Mouse (Mus musculus): Measurements from ENCODE around the gene Mettl14. TPM values are rescaled to one million over a fixed set of nuclear protein-coding genes. Genes with fewer than 3 reads are reported as not detected.
"Not testable (repeated sequence)": the region's sequence is repeated elsewhere in the genome, so short reads cannot be mapped to it uniquely, and the experiment has no call there.

Gene Mettl14
- polyA plus RNA-seq, 1 experiment from 2014 or later = 30.7 TPM

GRCm38 (mm10) chr3:123369161-123369560 is 16.7 kb downstream of the Mettl14 start:
- Histone ChIP-seq H3K27me3 (ENCODE audit: insufficient read depth, low read length) (no peaks in the 10 kb centered on the region), H3K36me3 (ENCODE audit: insufficient read depth, low read length) (peaks cover 50% of the 10 kb centered on the region)
- WGBS = 78% methylated on average over 12 of the region's 12 CpGs

GRCm38 (mm10) chr3:123366820-123367219 is 19.1 kb downstream of the Mettl14 start:
- not testable (repeated sequence) for H3K4me2 ChIP-seq (replicated peaks; ENCODE audit: low read depth, low read length); H3K27ac ChIP-seq (ENCODE audit: low read length); ATAC-seq (ENCODE audit: low FRiP score, low TSS enrichment); H3K27me3 ChIP-seq (ENCODE audit: insufficient read depth, low read length); H3K4me1 ChIP-seq (ENCODE audit: insufficient read depth, low read length); H3K9ac ChIP-seq (replicated peaks; ENCODE audit: low read length); H3K4me3 ChIP-seq (ENCODE audit: low read length); H3K9me3 ChIP-seq (ENCODE audit: low read length)
- peaks cover 56% of the 10 kb centered on the region for H3K36me3 ChIP-seq (ENCODE audit: insufficient read depth, low read length)
- 85% methylated on average over 2 of the region's 2 CpGs for WGBS

More at GRCm38 (mm10) chr3:123369161-123369560, 16.7 kb downstream of the Mettl14 start:
- H3K9ac ChIP-seq (replicated peaks; ENCODE audit: low read length) = no peak overlapping the region
- H3K4me2 ChIP-seq (replicated peaks; ENCODE audit: low read depth, low read length) = no peak overlapping the region
- no peak overlapping the region for H3K4me3 ChIP-seq (ENCODE audit: low read length)
- no peaks in the 10 kb centered on the region for H3K9me3 ChIP-seq (ENCODE audit: low read length)
- H3K27ac ChIP-seq (ENCODE audit: low read length) = no peak overlapping the region
- no peaks in the 10 kb centered on the region for H3K4me1 ChIP-seq (ENCODE audit: insufficient read depth, low read length)
- ATAC-seq (ENCODE audit: low FRiP score, low TSS enrichment) = no peak

DNA sequence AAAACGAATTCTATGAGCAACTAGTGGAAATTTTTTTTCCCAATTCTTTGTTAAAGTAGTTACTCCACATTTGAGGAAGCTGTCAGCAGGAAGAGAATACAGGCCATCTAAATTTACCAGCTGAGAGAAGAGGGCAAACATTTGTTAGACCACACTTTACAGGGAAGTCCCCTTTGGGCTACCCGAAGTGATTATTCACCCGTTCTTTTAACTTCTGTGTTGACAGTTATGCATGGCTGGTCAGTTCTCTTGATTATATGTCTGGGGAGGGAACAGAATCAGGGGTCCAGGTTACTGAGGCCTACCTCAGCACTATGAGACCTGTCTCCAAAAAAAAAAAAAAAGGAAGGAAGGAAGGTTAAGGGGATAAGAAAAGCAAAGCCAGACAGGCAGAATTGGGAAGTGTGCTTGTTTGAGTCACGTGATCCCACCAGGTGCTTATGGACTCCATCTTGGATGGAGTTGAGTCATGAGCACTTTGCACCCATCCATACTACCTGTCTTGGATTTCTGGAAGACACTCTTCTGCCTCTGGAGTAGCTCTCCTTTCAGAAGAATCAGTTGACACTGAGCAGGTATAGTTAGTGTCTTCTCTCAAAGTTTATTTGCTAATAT is 29.4 kb downstream of the Mettl14 start:
- no peak overlapping the region for H3K4me2 ChIP-seq (replicated peaks; ENCODE audit: low read depth, low read length)
- H3K9ac ChIP-seq (replicated peaks; ENCODE audit: low read length) = no peak overlapping the region
- peaks cover 37% of the 10 kb centered on the region for H3K36me3 ChIP-seq (ENCODE audit: insufficient read depth, low read length)
- 57% methylated on average over 4 of the region's 4 CpGs for WGBS
- H3K4me3 ChIP-seq (ENCODE audit: low read length) = no peak overlapping the region
- H3K27ac ChIP-seq (ENCODE audit: low read length) = no peak overlapping the region
- H3K9me3 ChIP-seq (ENCODE audit: low read length) = no peaks in the 10 kb centered on the region
- H3K4me1 ChIP-seq (ENCODE audit: insufficient read depth, low read length) = no peaks in the 10 kb centered on the region
- H3K27me3 ChIP-seq (ENCODE audit: insufficient read depth, low read length) = no peaks in the 10 kb centered on the region
- ATAC-seq (ENCODE audit: low FRiP score, low TSS enrichment) = no peak

DNA sequence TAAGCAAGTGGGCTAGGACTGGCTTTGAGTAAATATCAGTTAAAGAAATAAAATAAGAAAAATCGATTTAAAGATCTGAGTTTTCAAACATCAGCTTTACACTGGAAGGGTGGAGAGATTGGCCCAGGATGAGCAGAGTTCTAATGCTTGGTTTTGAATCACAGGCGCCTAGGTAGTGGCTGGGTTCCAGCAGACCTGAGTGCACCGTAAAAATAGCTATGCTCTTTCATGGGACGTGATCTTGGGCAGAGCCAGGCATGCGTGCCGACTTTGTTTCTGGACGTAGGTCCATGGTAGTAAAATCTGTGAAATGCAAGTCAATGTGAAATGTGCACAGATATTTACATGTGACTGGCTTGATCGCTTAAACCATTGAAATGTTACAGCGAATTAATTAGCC is 31.5 kb downstream of the Mettl14 start:
- Histone ChIP-seq H3K4me1 (ENCODE audit: insufficient read depth, low read length) (no peaks in the 10 kb centered on the region), H3K36me3 (ENCODE audit: insufficient read depth, low read length) (peaks cover 33% of the 10 kb centered on the region), H3K27me3 (ENCODE audit: insufficient read depth, low read length) (no peaks in the 10 kb centered on the region), H3K27ac (ENCODE audit: low read length) (no peak overlapping the region), H3K9me3 (ENCODE audit: low read length) (no peaks in the 10 kb centered on the region), H3K4me2 (replicated peaks; ENCODE audit: low read depth, low read length) (no peak overlapping the region), H3K9ac (replicated peaks; ENCODE audit: low read length) (no peak overlapping the region), H3K4me3 (ENCODE audit: low read length) (no peak overlapping the region)
- ATAC-seq (ENCODE audit: low FRiP score, low TSS enrichment) = no peak
- 86% methylated on average over 9 of the region's 9 CpGs for WGBS

DNA sequence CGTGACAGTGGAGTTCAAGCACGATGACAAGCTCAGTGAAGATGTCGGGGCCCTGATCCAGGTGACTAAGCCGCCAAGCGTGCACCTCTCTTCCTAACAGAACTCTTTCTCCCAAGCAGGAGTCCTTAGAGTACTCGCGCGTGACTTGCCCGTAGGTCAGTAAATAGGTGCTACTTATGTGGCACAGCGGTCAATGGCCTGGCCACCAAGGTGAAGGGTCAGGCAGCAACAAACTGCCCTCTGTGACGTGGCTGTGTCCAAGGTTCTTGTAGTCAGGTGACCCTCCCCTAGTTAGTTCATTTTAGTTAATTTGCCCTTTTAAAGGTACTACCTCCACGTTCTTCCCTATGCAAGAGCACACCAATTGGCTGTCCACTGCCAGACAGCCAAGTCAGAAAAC is 32.2 kb downstream of the Mettl14 start:
- ATAC-seq (ENCODE audit: low FRiP score, low TSS enrichment) = 0 out of 2 replicates have a peak, but pooled peaks have one; percentile 27
- Histone ChIP-seq H3K4me1 (ENCODE audit: insufficient read depth, low read length) (no peaks in the 10 kb centered on the region), H3K9ac (replicated peaks; ENCODE audit: low read length) (no peak overlapping the region)

GRCm38 (mm10) chr3:123353183-123353582 is 32.7 kb downstream of the Mettl14 start:
- Histone ChIP-seq H3K4me2 (replicated peaks; ENCODE audit: low read depth, low read length) (no peak overlapping the region), H3K4me3 (ENCODE audit: low read length) (no peak overlapping the region), H3K27me3 (ENCODE audit: insufficient read depth, low read length) (no peaks in the 10 kb centered on the region), H3K4me1 (ENCODE audit: insufficient read depth, low read length) (no peaks in the 10 kb centered on the region), H3K9me3 (ENCODE audit: low read length) (no peaks in the 10 kb centered on the region), H3K9ac (replicated peaks; ENCODE audit: low read length) (no peak overlapping the region), H3K27ac (ENCODE audit: low read length) (no peak overlapping the region), H3K36me3 (ENCODE audit: insufficient read depth, low read length) (peaks cover 32% of the 10 kb centered on the region)
- 77% methylated on average over 6 of the region's 6 CpGs for WGBS
- ATAC-seq (ENCODE audit: low FRiP score, low TSS enrichment) = no peak

More for the DNA sequence above, 32.2 kb downstream of the Mettl14 start:
- 88% methylated on average over 12 of the region's 12 CpGs for WGBS
- Histone ChIP-seq H3K36me3 (ENCODE audit: insufficient read depth, low read length) (peaks cover 33% of the 10 kb centered on the region), H3K9me3 (ENCODE audit: low read length) (no peaks in the 10 kb centered on the region), H3K27me3 (ENCODE audit: insufficient read depth, low read length) (no peaks in the 10 kb centered on the region), H3K27ac (ENCODE audit: low read length) (no peak overlapping the region), H3K4me2 (replicated peaks; ENCODE audit: low read depth, low read length) (no peak overlapping the region), H3K4me3 (ENCODE audit: low read length) (no peak overlapping the region)

DNA sequence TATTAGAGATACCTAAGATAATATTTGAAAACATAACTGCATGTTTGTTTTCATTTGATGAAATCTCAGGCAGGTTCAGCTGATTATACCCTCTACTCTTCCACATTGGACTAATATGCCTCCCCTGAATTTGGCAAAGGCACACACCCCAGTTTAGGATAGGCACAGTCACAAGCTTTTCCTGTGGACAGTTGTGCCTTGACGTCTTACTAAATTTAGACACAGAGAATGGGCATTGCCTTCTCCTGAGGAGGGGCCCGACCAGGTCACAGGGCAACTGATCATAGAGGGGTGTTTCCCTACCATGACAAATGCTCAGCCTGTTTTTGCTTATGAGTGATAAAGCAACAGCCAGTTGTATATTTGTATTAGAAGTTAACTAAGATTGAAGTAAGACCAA is 34.4 kb downstream of the Mettl14 start:
- Histone ChIP-seq H3K9ac (replicated peaks; ENCODE audit: low read length) (no peak overlapping the region), H3K9me3 (ENCODE audit: low read length) (peaks cover 1% of the 10 kb centered on the region; the same call in 1 of the 2 replicates), H3K27ac (ENCODE audit: low read length) (no peak overlapping the region), H3K4me1 (ENCODE audit: insufficient read depth, low read length) (no peaks in the 10 kb centered on the region), H3K27me3 (ENCODE audit: insufficient read depth, low read length) (no peaks in the 10 kb centered on the region), H3K4me2 (replicated peaks; ENCODE audit: low read depth, low read length) (no peak overlapping the region), H3K36me3 (ENCODE audit: insufficient read depth, low read length) (peaks cover 33% of the 10 kb centered on the region), H3K4me3 (ENCODE audit: low read length) (no peak overlapping the region)
- ATAC-seq (ENCODE audit: low FRiP score, low TSS enrichment) = no peak
- WGBS = 91% methylated on average over 2 of the region's 2 CpGs

GRCm38 (mm10) chr3:123350602-123351001 is 35.3 kb downstream of the Mettl14 start:
- Histone ChIP-seq H3K4me2 (replicated peaks; ENCODE audit: low read depth, low read length) (no peak overlapping the region), H3K4me3 (ENCODE audit: low read length) (no peak overlapping the region), H3K9me3 (ENCODE audit: low read length) (peaks cover 2% of the 10 kb centered on the region; the same call in 1 of the 2 replicates), H3K27me3 (ENCODE audit: insufficient read depth, low read length) (no peaks in the 10 kb centered on the region), H3K4me1 (ENCODE audit: insufficient read depth, low read length) (no peaks in the 10 kb centered on the region), H3K36me3 (ENCODE audit: insufficient read depth, low read length) (peaks cover 39% of the 10 kb centered on the region), H3K27ac (ENCODE audit: low read length) (no peak overlapping the region), H3K9ac (replicated peaks; ENCODE audit: low read length) (no peak overlapping the region)
- WGBS = 81% methylated on average over 8 of the region's 8 CpGs
- no peak for ATAC-seq (ENCODE audit: low FRiP score, low TSS enrichment)

DNA sequence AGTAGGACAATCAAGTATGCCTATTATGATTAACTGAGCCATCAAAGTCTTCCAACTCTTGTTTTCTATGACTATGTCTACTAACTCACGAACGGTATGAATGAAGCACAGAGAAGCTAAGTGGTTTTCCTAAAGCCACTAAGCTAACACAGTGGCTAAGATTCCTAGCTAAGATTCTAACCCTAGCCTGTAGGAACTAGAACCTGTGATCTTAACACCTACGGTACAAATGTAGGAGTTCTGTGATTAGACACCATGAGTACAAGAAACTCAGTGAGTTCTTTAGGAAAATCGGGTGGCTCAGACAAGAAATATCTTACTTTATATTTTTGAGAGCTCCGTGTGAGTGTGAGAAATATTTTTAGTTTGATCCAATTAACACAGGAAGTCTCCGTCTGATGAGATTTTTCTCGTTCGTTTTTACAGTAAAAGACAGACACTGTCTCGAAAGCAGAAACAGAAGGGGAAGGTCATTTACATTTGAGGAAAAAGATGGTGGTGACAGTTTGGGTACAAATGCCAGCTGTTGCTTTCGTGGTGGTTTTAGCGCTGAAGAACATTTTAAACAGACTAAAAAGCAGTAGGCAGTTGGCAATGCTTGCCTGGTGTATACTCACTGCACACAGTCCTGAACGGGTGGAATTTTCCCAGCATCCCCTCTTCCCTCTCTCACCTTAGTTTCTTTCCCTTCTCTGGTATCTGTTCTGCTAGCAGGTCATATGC is 37.7 kb downstream of the Mettl14 start:
- H3K9me3 ChIP-seq (ENCODE audit: low read length) = peaks cover 2% of the 10 kb centered on the region; the same call in 1 of the 2 replicates
- WGBS = 82% methylated on average over 12 of the region's 12 CpGs
- no peak overlapping the region for H3K4me3 ChIP-seq (ENCODE audit: low read length)
- no peaks in the 10 kb centered on the region for H3K4me1 ChIP-seq (ENCODE audit: insufficient read depth, low read length)
- no peaks in the 10 kb centered on the region for H3K27me3 ChIP-seq (ENCODE audit: insufficient read depth, low read length)
- H3K4me2 ChIP-seq (replicated peaks; ENCODE audit: low read depth, low read length) = no peak overlapping the region
- peaks cover 36% of the 10 kb centered on the region for H3K36me3 ChIP-seq (ENCODE audit: insufficient read depth, low read length)
- no peak overlapping the region for H3K27ac ChIP-seq (ENCODE audit: low read length)
- H3K9ac ChIP-seq (replicated peaks; ENCODE audit: low read length) = no peak overlapping the region
- no peak for ATAC-seq (ENCODE audit: low FRiP score, low TSS enrichment)

DNA sequence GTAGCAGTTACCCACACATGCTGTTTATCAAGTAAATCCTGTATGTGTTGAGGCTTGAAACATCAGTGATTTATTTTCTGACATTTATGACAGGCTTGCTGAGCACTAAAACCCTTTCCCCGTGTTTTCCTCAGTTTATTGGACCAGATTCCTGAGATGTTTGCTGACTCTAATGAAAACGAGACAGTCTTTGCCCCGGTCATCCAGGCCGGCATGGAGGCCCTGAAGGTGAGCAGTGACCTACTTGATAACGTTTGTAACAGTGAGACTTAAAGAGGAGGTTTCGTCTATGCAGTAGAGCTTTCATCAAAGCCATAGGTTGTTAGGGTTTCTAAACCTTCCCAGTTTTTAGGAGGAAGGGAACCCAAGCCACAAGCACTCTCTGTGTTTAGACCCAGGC is 42.2 kb downstream of the Mettl14 start:
- ATAC-seq (ENCODE audit: low FRiP score, low TSS enrichment) = no peak
- Histone ChIP-seq H3K4me2 (replicated peaks; ENCODE audit: low read depth, low read length) (no peak overlapping the region), H3K9me3 (ENCODE audit: low read length) (peaks cover 2% of the 10 kb centered on the region; the same call in 1 of the 2 replicates), H3K4me1 (ENCODE audit: insufficient read depth, low read length) (no peaks in the 10 kb centered on the region), H3K36me3 (ENCODE audit: insufficient read depth, low read length) (peaks cover 37% of the 10 kb centered on the region), H3K4me3 (ENCODE audit: low read length) (no peak overlapping the region), H3K9ac (replicated peaks; ENCODE audit: low read length) (no peak overlapping the region), H3K27me3 (ENCODE audit: insufficient read depth, low read length) (no peaks in the 10 kb centered on the region), H3K27ac (ENCODE audit: low read length) (no peak overlapping the region)
- WGBS = 51% methylated on average over 6 of the region's 6 CpGs
